Mouse (Mus musculus) heart, embryonic 14.5 days (tissue): Measurements from ENCODE around the gene Rpl29. TPM values are rescaled to one million over a fixed set of nuclear protein-coding genes. Genes with fewer than 3 reads are reported as not detected.

Source experiments
- ATAC-seq: fragments of 200-750 bp; cut with Nextera tagmentation; 2 replicates; pipeline ENCODE4 v1.8.0; 2017; ENCODE audit warnings: low read depth, moderate TSS enrichment; ENCODE audit not compliant: insufficient number of reproducible peaks, insufficient read depth, low FRiP score
- H3K27ac ChIP-seq, 2 experiments: fragments of 200-500 bp in 1 of 2; fragments of 300-500 bp in 1 of 2; sonication (generic) in 1 of 2; replicated peaks in 1 of 2; 2 replicates each; pipeline ENCODE4 v1.5.1; 2012 to 2014; ENCODE audit warnings: low read depth in 2 of 2, low read length in 2 of 2, control low read depth in 1 of 2, mild to moderate bottlenecking in 1 of 2, mixed read lengths in 1 of 2; ENCODE audit not compliant: control insufficient read depth in 1 of 2, insufficient read depth in 1 of 2
- H3K27me3 ChIP-seq: fragments of 300-500 bp; sonication (generic); 2 replicates; pipeline ENCODE4 v1.6.1; 2014; ENCODE audit warnings: mild to moderate bottlenecking, low read length, control low read depth; ENCODE audit not compliant: control insufficient read depth, insufficient read depth
- H3K36me3 ChIP-seq: fragments of 300-500 bp; sonication (generic); 2 replicates; pipeline ENCODE4 v1.6.1; 2014; ENCODE audit warnings: mild to moderate bottlenecking, control low read depth, low read length, mixed read lengths; ENCODE audit not compliant: control insufficient read depth, insufficient read depth
- H3K4me1 ChIP-seq, 2 experiments: fragments of 200-500 bp in 1 of 2; fragments of 300-500 bp in 1 of 2; sonication (generic) in 1 of 2; 2 replicates each; pipeline ENCODE4 v1.6.1; 2012 to 2014; ENCODE audit warnings: low read length in 2 of 2, control low read depth in 1 of 2, mixed read lengths in 1 of 2; ENCODE audit not compliant: control insufficient read depth in 2 of 2, insufficient read depth in 2 of 2
- H3K4me2 ChIP-seq: fragments of 300-500 bp; sonication (generic); 2 replicates; pipeline ENCODE4 v1.6.1; 2014; ENCODE audit warnings: mild to moderate bottlenecking, low read length
- H3K4me3 ChIP-seq, 2 experiments: fragments of 200-500 bp in 1 of 2; fragments of 300-500 bp in 1 of 2; sonication (generic) in 1 of 2; 2 replicates each; pipeline ENCODE4 v1.5.1; 2012 to 2014; ENCODE audit warnings: low read length in 2 of 2, mild to moderate bottlenecking in 2 of 2, control low read depth in 1 of 2, low read depth in 1 of 2, moderate library complexity in 1 of 2; ENCODE audit not compliant: control insufficient read depth in 1 of 2, insufficient read depth in 1 of 2
- H3K9ac ChIP-seq: fragments of 300-500 bp; sonication (generic); 2 replicates; pipeline ENCODE4 v1.6.1; 2014; ENCODE audit warnings: mild to moderate bottlenecking, low read length
- H3K9me3 ChIP-seq: fragments of 300-500 bp; sonication (generic); 2 replicates; pipeline ENCODE4 v1.6.1; 2016; ENCODE audit warnings: low read length, control low read depth; ENCODE audit not compliant: control insufficient read depth
- WGBS: fragments of 180-500 bp; shearing (Covaris S2); extraction: QIAGEN DNeasy Blood & Tissue Kit; methylation state at CpG from one replicate; pipeline ENCODE4 v1.1.7; 2014; 5-methylcytosine and 5-hydroxymethylcytosine counted together
- polyA plus RNA-seq: library from polyadenylated mRNA; unstranded; fragments of >200 nt; fragmentation: Nextera tagmentation; extraction: Ambion mirVana; gene quantifications from 2 replicates; pipeline ENCODE4 v1.2.1, GENCODE M21; 2014

The Rpl29 gene
- polyA plus RNA-seq, 1 experiment from 2014 or later, result 781 TPM

GRCm38 (mm10) chr9:106454888-106455681, 25.8 kb downstream of the Rpl29 start:
- no peak for ATAC-seq
- H3K9ac ChIP-seq, result peak overlapping the region; percentile 86
- H3K4me1 ChIP-seq, result peaks cover 47 to 65% of the 10 kb centered on the region in 2 experiments
- peak overlapping the region; percentile 77 to 79 for H3K4me3 ChIP-seq
- 3% methylated on average over 17 of the region's 17 CpGs for WGBS
- H3K27ac ChIP-seq, result peak overlapping the region; percentile 83 to 91
- H3K36me3 ChIP-seq, result peaks cover 12% of the 10 kb centered on the region; the same call in 1 of the 2 replicates
- no peaks in the 10 kb centered on the region for H3K9me3 ChIP-seq
- peak overlapping the region; percentile 94 for H3K4me2 ChIP-seq
- no peaks in the 10 kb centered on the region for H3K27me3 ChIP-seq

DNA sequence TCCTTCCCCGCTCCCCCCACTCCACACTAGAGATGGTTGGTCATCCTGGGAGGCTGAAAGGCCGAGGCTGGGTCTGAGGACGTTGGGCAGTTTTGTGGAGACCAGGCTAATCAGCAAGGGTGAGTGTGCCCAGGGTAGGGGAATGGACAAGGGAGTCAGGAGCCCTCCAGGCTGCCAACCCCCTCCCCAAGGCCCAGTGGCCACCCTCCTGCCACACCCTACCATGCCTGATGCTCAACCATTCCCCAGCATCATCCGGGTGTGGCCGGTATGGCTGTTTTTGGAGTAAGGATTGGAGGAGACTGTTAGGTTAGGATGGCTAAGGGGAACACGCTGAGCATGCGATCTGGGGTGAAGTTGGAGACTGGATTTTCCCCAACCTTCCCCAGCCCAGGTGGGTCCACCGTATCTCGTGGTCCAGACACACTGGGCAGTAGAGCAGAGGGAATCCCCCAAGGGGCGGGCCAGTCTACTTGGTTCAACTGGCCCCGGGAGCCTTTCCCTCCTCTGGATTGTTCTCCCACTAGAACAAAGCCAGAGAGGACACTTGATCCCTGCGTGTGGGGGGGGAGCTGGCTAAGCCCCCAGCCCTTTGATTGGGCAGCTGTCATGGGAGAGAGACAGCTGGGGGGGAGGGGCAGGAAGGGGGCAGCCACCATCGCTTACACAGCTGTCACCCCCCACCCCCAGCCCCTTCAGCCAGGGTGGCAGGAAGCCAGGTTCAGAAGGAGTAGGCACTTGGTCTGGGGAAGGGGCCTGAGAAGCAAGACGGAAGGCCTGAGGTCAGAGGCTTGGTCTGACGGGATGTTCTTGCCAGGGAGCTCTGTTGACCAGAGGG, 27.3 kb downstream of the Rpl29 start:
- Histone ChIP-seq H3K27me3 (no peaks in the 10 kb centered on the region), H3K4me2 (peak overlapping the region; percentile 94), H3K9me3 (no peaks in the 10 kb centered on the region), H3K4me1 (peaks cover 42 to 51% of the 10 kb centered on the region in 2 experiments), H3K9ac (peak overlapping the region; percentile 86), H3K36me3 (peaks cover 25% of the 10 kb centered on the region), H3K27ac (peak overlapping the region in 1 of 2 experiments; percentile 73; a peak in 3 of 4 replicates), H3K4me3 (no peak overlapping the region)
- ATAC-seq, result no peak
- 42% methylated on average over 15 of the region's 15 CpGs for WGBS

- no peak for ATAC-seq
- Histone ChIP-seq H3K4me1 (peaks cover 42 to 51% of the 10 kb centered on the region in 2 experiments), H3K4me3 (no peak overlapping the region), H3K9ac (peak overlapping the region; percentile 86), H3K4me2 (peak overlapping the region; percentile 94), H3K27ac (peak overlapping the region; percentile 9 to 73; a peak in 3 of 4 replicates), H3K36me3 (peaks cover 31% of the 10 kb centered on the region), H3K9me3 (no peaks in the 10 kb centered on the region), H3K27me3 (no peaks in the 10 kb centered on the region)
- WGBS, result 48% methylated on average over 9 of the region's 9 CpGs
Observed at GRCm38 (mm10) chr9:106457163-106457559, 27.9 kb downstream of the Rpl29 start.

GRCm38 (mm10) chr9:106457920-106458319, 28.7 kb downstream of the Rpl29 start:
- 61% methylated on average over 5 of the region's 5 CpGs for WGBS
- no peaks in the 10 kb centered on the region for H3K9me3 ChIP-seq
- no peak overlapping the region for H3K4me2 ChIP-seq
- ATAC-seq, result no peak
- peaks cover 39 to 45% of the 10 kb centered on the region in 2 experiments for H3K4me1 ChIP-seq
- H3K4me3 ChIP-seq, result no peak overlapping the region
- H3K36me3 ChIP-seq, result peaks cover 37% of the 10 kb centered on the region
- H3K27me3 ChIP-seq, result no peaks in the 10 kb centered on the region
- H3K27ac ChIP-seq, result peak overlapping the region in 1 of 2 experiments; percentile 73; a peak in 2 of 4 replicates
- no peak overlapping the region for H3K9ac ChIP-seq

GRCm38 (mm10) chr9:106459946-106460345, 30.7 kb downstream of the Rpl29 start:
- no peaks in the 10 kb centered on the region for H3K27me3 ChIP-seq
- H3K4me3 ChIP-seq, result no peak overlapping the region
- ATAC-seq, result no peak
- no peak overlapping the region for H3K9ac ChIP-seq
- WGBS, result 80% methylated on average over 12 of the region's 15 CpGs
- no peaks in the 10 kb centered on the region for H3K9me3 ChIP-seq
- H3K4me1 ChIP-seq, result peaks cover 33 to 41% of the 10 kb centered on the region in 2 experiments
- H3K4me2 ChIP-seq, result no peak overlapping the region
- no peak overlapping the region for H3K27ac ChIP-seq
- H3K36me3 ChIP-seq, result peaks cover 51% of the 10 kb centered on the region

DNA sequence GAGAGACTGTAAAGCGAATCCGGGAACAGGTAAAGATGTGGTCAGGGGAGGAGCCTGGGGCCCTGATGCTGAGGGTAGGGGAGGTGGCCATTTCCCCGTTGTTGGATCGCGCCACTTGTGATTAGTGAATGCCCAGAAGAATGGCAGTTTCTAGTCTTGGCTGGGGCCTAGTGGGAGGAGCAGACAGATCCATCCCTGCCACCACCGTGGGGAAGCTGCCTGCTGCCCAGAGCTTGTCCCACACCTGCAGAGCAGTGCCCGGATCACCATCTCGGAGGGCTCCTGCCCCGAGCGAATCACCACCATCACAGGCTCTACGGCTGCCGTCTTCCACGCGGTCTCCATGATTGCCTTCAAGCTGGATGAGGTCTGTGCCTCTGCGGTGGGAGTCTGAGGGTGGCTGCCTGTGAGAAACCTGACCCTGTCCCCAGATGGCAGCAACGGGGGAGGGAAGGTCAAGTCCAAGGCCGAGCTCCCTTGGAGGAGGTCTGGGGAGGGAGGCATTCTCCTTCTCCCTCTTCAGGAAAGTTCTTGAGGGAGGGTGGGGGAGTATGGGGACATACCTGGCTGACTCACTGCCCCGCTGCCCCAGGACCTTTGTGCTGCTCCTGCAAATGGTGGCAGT, 31.3 kb downstream of the Rpl29 start:
- Histone ChIP-seq H3K27me3 (peaks cover under 1% of the 10 kb centered on the region; the same call in 1 of the 2 replicates), H3K4me3 (no peak overlapping the region), H3K9me3 (no peaks in the 10 kb centered on the region), H3K36me3 (peaks cover 51% of the 10 kb centered on the region), H3K9ac (no peak overlapping the region), H3K27ac (no peak overlapping the region), H3K4me2 (no peak overlapping the region), H3K4me1 (peaks cover 28 to 37% of the 10 kb centered on the region in 2 experiments)
- 79% methylated on average over 18 of the region's 18 CpGs for WGBS
- ATAC-seq, result no peak

GRCm38 (mm10) chr9:106461026-106461415, 31.8 kb downstream of the Rpl29 start:
- no peaks in the 10 kb centered on the region for H3K9me3 ChIP-seq
- H3K9ac ChIP-seq, result no peak overlapping the region
- H3K36me3 ChIP-seq, result peaks cover 51% of the 10 kb centered on the region
- H3K4me2 ChIP-seq, result no peak overlapping the region
- peaks cover 6% of the 10 kb centered on the region for H3K27me3 ChIP-seq
- no peak for ATAC-seq
- peaks cover 27 to 36% of the 10 kb centered on the region in 2 experiments for H3K4me1 ChIP-seq
- H3K4me3 ChIP-seq, result no peak overlapping the region
- H3K27ac ChIP-seq, result no peak overlapping the region
- WGBS, result 89% methylated on average over 9 of the region's 9 CpGs
